Mouse (Mus musculus) forebrain, embryonic 14.5 days (tissue): ENCODE data around the gene Erich4. TPM values are rescaled to one million over a fixed set of nuclear protein-coding genes. Genes with fewer than 3 reads are reported as not detected.
A peak's percentile ranks its signal among the peaks of the same experiment; 100 is the strongest.

ENCODE experiments used
- ATAC-seq: fragments of 200-750 bp; cut with Nextera tagmentation; 2 replicates; pipeline ENCODE4 v1.8.0; 2017; ENCODE audit warnings: mild to moderate bottlenecking, moderate library complexity
- DNase-seq: peaks from one replicate; pipeline ENCODE4 v3.0.0-alpha.2; 2015; ENCODE audit warnings: low spot score
- H3K27ac ChIP-seq: fragments of 300-500 bp; sonication (generic); 2 replicates; pipeline ENCODE4 v1.5.1; 2014; ENCODE audit warnings: low read depth, mild to moderate bottlenecking, control low read depth, low read length, moderate library complexity
- H3K27me3 ChIP-seq: fragments of 300-500 bp; sonication (generic); replicated peaks from 2 replicates; pipeline ENCODE4 v1.6.1; 2014; ENCODE audit warnings: low read length, control low read depth, mixed read lengths; ENCODE audit not compliant: control insufficient read depth, insufficient read depth
- H3K36me3 ChIP-seq: fragments of 300-500 bp; sonication (generic); 2 replicates; pipeline ENCODE4 v1.6.1; 2014; ENCODE audit warnings: low read length, control low read depth; ENCODE audit not compliant: control insufficient read depth, insufficient read depth
- H3K4me1 ChIP-seq: fragments of 300-500 bp; sonication (generic); 2 replicates; pipeline ENCODE4 v1.6.1; 2014; ENCODE audit warnings: antibody characterized with exemption, low read length, control low read depth; ENCODE audit not compliant: control insufficient read depth, insufficient read depth
- H3K4me2 ChIP-seq: fragments of 300-500 bp; sonication (generic); 2 replicates; pipeline ENCODE4 v1.6.1; 2014; ENCODE audit warnings: mild to moderate bottlenecking, control low read depth, low read length
- H3K4me3 ChIP-seq: fragments of 300-500 bp; sonication (generic); 2 replicates; pipeline ENCODE4 v1.5.1; 2014; ENCODE audit warnings: low read depth, low read length, control low read depth
- H3K9ac ChIP-seq: fragments of 300-500 bp; sonication (generic); 2 replicates; pipeline ENCODE4 v1.6.1; 2014; ENCODE audit warnings: mild to moderate bottlenecking, low read length, control low read depth, moderate library complexity
- H3K9me3 ChIP-seq: fragments of 300-500 bp; sonication (generic); replicated peaks from 2 replicates; pipeline ENCODE4 v1.6.1; 2016; ENCODE audit warnings: low read length, control low read depth, mixed read lengths; ENCODE audit not compliant: control insufficient read depth
- WGBS: fragments of 180-500 bp; shearing (Covaris S2); extraction: QIAGEN DNeasy Blood & Tissue Kit; methylation state at CpG from one replicate; pipeline ENCODE4 v1.1.7; 2014; 5-methylcytosine and 5-hydroxymethylcytosine counted together
- polyA plus RNA-seq: library from polyadenylated mRNA; unstranded; fragments of >200 nt; fragmentation: Nextera tagmentation; extraction: Ambion mirVana; gene quantifications from 2 replicates; pipeline ENCODE4 v1.2.1, GENCODE M21; 2014

The Erich4 gene
- polyA plus RNA-seq: not detected in 2 replicates

DNA sequence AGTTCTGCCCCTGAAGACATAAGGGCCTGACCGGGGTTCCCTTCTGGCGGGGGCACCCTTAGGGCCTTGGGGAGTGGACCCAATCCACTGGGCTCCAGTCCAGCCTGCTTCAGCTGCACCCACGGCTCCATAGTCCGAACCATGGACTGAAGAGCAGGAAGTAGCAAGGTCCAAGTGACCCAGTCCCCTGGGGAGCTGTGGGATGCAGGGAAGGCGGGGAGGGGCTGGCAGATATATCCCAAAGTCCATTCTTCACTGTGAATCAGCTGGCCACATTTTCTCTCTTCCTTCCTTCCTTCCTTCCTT lies at the start of gene Erich4:
Erich4 (minus strand) TSS at position 187 of the 306 bp plus-strand sequence.
- DNase-seq (no peak), ATAC-seq (no peak)
- Histone ChIP-seq H3K4me1 (no peaks in the 10 kb centered on the region; the same call in 1 of the 2 replicates), H3K27ac (no peak within 1 kb of the TSS), H3K27me3 (no peaks in the 10 kb centered on the region), H3K9ac (no peak within 1 kb of the TSS), H3K9me3 (no peaks in the 10 kb centered on the region), H3K36me3 (no peaks in the 10 kb centered on the region), H3K4me3 (no peak within 1 kb of the TSS), H3K4me2 (no peak within 1 kb of the TSS)
- 86% methylated on average over 5 of the region's 5 CpGs for WGBS

DNA sequence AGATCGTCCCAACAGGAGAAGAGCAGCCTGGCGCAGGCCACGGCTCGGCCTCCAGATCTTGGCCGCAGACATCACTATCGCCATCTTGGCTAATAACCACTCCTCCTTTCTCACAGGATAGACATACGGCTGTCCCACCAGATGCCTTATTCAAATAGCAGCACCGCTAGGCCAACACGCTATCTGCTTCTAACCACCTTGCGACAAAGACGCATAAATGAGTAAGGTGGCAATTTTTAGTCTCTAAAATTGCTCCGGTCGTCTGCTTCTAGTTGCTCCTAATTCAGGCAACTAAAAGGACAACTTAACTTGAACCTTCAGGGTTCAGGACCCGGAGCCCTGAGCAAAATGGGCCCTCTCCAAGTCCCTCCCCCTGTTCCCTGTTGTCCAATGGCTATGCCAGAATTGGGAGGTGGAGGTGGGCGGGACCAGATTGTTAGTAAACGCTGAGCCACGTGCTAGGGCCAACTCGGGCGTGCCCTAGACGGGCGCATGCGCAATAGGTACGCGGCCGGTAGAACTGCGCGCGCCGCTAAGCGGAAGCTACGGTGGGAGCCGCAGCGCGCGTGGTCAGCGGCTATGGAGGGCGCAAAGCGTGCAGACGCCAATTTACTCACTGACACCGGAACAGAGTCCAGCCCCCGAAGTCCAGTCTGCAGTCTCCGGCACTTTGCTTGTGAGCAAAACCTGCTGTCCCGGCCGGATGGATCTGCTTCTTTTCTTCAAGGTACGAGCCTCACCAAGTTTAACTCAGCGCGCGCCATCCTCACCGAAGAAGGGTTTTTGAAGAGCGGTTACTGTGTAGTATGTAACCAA lies 43.2 kb upstream of the Erich4 start, which contains the start of the genes Bckdha and Exosc5:
Bckdha (minus strand) TSS at position 325 of the 816 bp plus-strand sequence.
Exosc5 (plus strand) TSS at position 508 of the 816 bp plus-strand sequence.
- H3K27ac ChIP-seq: peak within 1 kb of the TSS; percentile 40; the same call in 1 of the 2 replicates
- H3K36me3 ChIP-seq: peaks cover 13% of the 10 kb centered on the region; the same call in 1 of the 2 replicates
- peak within 1 kb of the TSS; percentile 68 for H3K9ac ChIP-seq
- peak within 1 kb of the TSS; percentile 60 for H3K4me2 ChIP-seq
- under 1% methylated on average over 50 of the region's 50 CpGs for WGBS
- H3K4me1 ChIP-seq: peaks cover 4% of the 10 kb centered on the region
- ATAC-seq: peak; percentile 99
- no peaks in the 10 kb centered on the region for H3K9me3 ChIP-seq
- peak; percentile 100 for DNase-seq
- H3K27me3 ChIP-seq: no peaks in the 10 kb centered on the region
- peak within 1 kb of the TSS; percentile 65 for H3K4me3 ChIP-seq

DNA sequence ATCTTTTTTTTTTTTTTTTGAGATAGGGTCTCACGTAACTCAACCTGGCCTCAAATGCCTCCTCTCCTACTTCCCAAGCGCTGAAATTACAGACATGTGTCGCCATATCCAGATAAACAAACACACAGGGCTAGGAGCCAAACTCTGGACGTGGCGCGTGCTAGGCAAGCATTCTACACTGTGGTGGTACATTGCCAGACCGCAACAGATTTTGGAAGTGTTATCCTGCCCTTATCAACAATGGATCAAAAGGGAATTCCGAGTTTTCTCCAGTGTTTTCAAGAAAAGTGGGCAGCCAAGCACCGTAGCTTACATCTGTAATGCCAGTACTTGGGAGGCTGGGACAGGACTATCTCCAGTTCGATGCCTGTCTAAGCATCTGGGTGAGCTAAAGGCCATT lies 42.1 kb upstream of the Erich4 start:
- Histone ChIP-seq H3K4me1 (peaks cover 4% of the 10 kb centered on the region), H3K36me3 (peaks cover 5% of the 10 kb centered on the region; the same call in 1 of the 2 replicates), H3K4me3 (peak overlapping the region; percentile 65), H3K4me2 (peak overlapping the region; percentile 60), H3K9ac (peak overlapping the region; percentile 68), H3K9me3 (no peaks in the 10 kb centered on the region), H3K27me3 (no peaks in the 10 kb centered on the region), H3K27ac (no peak overlapping the region)
- ATAC-seq (no peak), DNase-seq (no peak)
- WGBS: 44% methylated on average over 10 of the region's 10 CpGs

DNA sequence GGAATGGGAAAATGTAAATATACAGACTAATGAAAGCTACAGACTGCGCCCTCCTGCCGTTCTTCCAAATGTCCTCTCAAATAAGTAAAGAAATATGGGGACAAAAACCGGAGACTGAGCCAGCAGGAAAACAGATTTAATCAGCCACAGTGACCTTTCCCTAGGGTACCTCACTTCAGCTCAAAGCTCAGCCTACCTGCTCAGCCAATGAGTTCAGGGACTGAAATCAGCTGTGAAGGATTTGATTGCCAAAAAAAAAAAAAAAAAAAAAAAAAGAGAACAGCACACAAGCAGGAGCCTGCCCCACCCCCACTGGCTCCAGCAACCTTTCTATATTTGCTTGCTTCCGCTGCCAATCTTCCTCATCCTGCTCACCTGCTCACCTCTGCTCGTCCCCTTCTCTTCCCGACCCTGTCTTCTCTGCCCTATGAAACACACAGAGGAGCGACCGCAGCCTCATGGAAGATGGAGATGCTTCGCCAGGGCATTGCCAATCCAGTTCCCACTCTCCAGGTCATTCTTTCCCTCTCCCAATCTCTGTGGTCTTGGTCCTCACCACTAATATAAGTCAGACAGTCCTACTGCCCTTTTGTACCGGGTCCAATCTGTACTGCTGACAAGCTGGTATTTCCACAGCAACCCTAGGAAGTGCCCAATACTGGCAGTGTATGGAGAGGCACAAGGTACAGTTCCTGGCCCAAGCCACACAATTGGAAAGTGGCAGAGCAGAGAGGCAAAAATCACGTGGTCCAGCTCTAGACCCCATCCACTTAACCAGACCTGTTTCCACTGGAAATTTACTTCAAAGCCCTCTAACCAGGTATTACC lies 40.1 kb upstream of the Erich4 start:
- Histone ChIP-seq H3K9me3 (no peaks in the 10 kb centered on the region), H3K9ac (no peak overlapping the region), H3K27me3 (no peaks in the 10 kb centered on the region), H3K27ac (no peak overlapping the region), H3K4me3 (no peak overlapping the region), H3K4me2 (no peak overlapping the region), H3K4me1 (peaks cover 4% of the 10 kb centered on the region), H3K36me3 (no peaks in the 10 kb centered on the region)
- no peak for DNase-seq
- 80% methylated on average over 11 of the region's 11 CpGs for WGBS
- no peak for ATAC-seq

DNA sequence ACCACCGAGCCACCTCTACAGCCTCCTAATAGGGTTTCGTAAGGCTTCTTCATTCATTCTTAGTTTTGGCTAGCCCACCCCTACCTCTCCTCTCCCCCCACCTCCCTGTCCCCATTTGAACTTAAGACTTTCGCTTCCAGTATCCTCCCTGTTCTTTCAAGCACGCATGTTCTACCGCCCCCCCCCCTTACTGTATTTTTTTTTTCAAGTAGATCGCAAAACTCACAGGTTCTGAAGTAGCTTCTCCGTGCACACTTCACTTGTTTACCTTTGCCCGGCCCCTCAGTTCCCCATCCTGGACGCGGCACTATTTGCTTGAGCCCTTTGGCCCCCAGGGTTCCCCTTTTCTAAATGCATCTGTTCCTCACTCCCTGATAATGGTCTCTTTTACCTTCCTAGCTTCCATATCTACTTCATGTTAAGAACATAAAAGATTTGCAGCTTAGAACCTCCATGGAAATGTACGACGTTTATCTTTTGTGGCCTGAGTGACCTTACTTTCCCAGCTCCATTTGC lies 36.6 kb upstream of the Erich4 start:
- DNase-seq (no peak), ATAC-seq (no peak)
- Histone ChIP-seq H3K4me2 (no peak overlapping the region), H3K27me3 (no peaks in the 10 kb centered on the region), H3K4me3 (no peak overlapping the region), H3K9ac (no peak overlapping the region), H3K4me1 (no peaks in the 10 kb centered on the region), H3K27ac (no peak overlapping the region), H3K36me3 (no peaks in the 10 kb centered on the region), H3K9me3 (no peaks in the 10 kb centered on the region)
- 93% methylated on average over 12 of the region's 12 CpGs for WGBS

DNA sequence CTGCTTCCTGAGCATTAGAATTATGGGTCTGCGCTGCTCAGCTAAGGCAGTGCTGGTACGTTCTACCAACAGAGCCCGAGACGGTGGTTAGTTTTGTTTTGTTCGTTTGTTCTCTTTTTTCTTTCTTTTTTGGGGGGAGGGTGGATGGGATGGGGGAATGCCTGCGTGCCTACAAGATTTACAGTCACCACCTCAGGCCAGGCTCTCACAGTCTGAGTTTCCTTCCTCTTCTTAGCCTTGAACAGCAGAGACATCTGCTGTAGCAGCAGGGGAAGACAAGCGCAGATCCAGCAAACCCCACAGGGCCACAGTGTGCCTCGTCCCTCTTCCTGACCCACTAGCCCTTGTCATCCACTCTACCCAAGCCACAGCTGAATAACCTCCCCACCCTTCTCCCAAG lies 35.6 kb upstream of the Erich4 start:
- no peaks in the 10 kb centered on the region for H3K4me1 ChIP-seq
- no peaks in the 10 kb centered on the region for H3K9me3 ChIP-seq
- WGBS: 90% methylated on average over 8 of the region's 8 CpGs
- DNase-seq (no peak), ATAC-seq (no peak)
- H3K4me2 ChIP-seq: no peak overlapping the region
- no peaks in the 10 kb centered on the region for H3K36me3 ChIP-seq
- no peaks in the 10 kb centered on the region for H3K27me3 ChIP-seq
- no peak overlapping the region for H3K9ac ChIP-seq
- no peak overlapping the region for H3K4me3 ChIP-seq
- H3K27ac ChIP-seq: no peak overlapping the region

DNA sequence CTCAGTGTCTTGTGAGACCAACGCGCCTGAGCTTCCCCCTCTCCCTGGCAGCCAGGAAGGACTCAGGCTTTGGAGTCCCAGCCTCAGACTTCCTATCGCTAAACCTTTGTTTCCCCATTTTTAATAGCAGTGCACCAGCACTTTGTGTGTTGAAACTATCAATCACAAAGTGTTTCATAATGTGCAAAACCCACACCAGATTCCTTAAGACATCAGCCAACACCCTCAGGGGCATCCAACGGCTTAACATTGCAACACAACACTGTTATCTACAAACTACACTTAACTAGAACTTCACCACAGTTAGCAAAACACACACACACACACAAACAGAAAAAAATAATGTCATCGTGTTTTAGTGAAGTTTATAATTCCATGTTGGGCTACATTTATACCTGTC lies 34.1 kb upstream of the Erich4 start:
- ATAC-seq (no peak), DNase-seq (no peak)
- Histone ChIP-seq H3K4me1 (no peaks in the 10 kb centered on the region), H3K27ac (no peak overlapping the region), H3K4me3 (no peak overlapping the region), H3K9me3 (no peaks in the 10 kb centered on the region), H3K27me3 (no peaks in the 10 kb centered on the region), H3K4me2 (no peak overlapping the region), H3K36me3 (no peaks in the 10 kb centered on the region), H3K9ac (no peak overlapping the region)
- 91% methylated on average over 5 of the region's 5 CpGs for WGBS

DNA sequence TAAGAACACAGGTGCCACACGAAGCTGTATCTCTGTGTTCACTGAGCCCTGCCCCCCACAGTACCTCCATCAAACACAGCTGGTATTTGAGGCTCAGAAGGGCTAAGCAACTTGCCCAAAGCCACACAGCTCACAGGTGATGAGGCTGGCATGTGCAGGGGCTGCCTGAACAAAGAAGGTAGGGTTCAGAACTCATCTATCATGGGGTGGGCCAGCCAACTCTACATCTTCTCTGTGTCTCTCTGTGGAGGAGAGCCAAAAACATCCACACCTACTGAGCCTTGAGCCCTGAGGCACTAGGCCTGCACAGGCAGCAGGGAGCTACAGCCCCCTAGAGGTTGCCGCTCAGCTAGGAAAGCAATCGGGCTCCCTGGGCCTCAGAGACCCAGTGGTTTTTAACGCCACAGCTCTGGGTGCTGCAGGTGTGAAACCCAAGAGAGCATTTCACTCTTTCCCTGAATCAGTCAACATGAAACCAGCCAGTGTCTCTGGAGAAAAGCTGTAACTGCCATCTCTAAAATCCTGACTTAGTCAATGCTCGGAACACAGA lies 32.0 kb upstream of the Erich4 start:
- ATAC-seq (no peak), DNase-seq (no peak)
- Histone ChIP-seq H3K9ac (no peak overlapping the region), H3K27me3 (no peaks in the 10 kb centered on the region), H3K36me3 (no peaks in the 10 kb centered on the region), H3K4me1 (no peaks in the 10 kb centered on the region), H3K27ac (no peak overlapping the region), H3K4me2 (no peak overlapping the region), H3K4me3 (no peak overlapping the region), H3K9me3 (no peaks in the 10 kb centered on the region)
- 60% methylated on average over 5 of the region's 5 CpGs for WGBS
